Mouse (Mus musculus) intestine, embryonic 15.5 days (tissue): ENCODE measurements around the gene Ptgis. TPM values are rescaled to one million over a fixed set of nuclear protein-coding genes. Genes with fewer than 3 reads are reported as not detected.
A peak's percentile ranks its signal among the peaks of the same experiment; 100 is the strongest.

Source experiments
- ATAC-seq: fragments of 200-750 bp; cut with Nextera tagmentation; 2 replicates; pipeline ENCODE4 v1.8.0; 2017; ENCODE audit warnings: moderate TSS enrichment, moderate library complexity
- H3K27ac ChIP-seq: fragments of 300-500 bp; sonication (generic); 2 replicates; pipeline ENCODE4 v1.5.1; 2015; ENCODE audit warnings: mild to moderate bottlenecking, inconsistent platforms
- H3K27me3 ChIP-seq: fragments of 300-500 bp; sonication (generic); replicated peaks from 2 replicates; pipeline ENCODE4 v1.6.1; 2015; ENCODE audit warnings: inconsistent platforms
- H3K36me3 ChIP-seq: fragments of 300-500 bp; sonication (generic); 2 replicates; pipeline ENCODE4 v1.6.1; 2015; ENCODE audit warnings: inconsistent platforms
- H3K4me1 ChIP-seq: fragments of 300-500 bp; sonication (generic); replicated peaks from 2 replicates; pipeline ENCODE4 v1.6.1; 2015; ENCODE audit warnings: inconsistent platforms
- H3K4me2 ChIP-seq: fragments of 300-500 bp; sonication (generic); replicated peaks from 2 replicates; pipeline ENCODE4 v1.6.1; 2015; ENCODE audit warnings: mild to moderate bottlenecking, inconsistent platforms
- H3K4me3 ChIP-seq: fragments of 300-500 bp; sonication (generic); replicated peaks from 2 replicates; pipeline ENCODE4 v1.5.1; 2015; ENCODE audit warnings: inconsistent platforms
- H3K9ac ChIP-seq: fragments of 300-500 bp; sonication (generic); 2 replicates; pipeline ENCODE4 v1.6.1; 2015; ENCODE audit warnings: inconsistent platforms
- H3K9me3 ChIP-seq: fragments of 300-500 bp; sonication (generic); 2 replicates; pipeline ENCODE4 v1.6.1; 2016; ENCODE audit warnings: inconsistent platforms
- WGBS: fragments of 180-500 bp; shearing (Covaris S2); methylation state at CpG from one replicate; pipeline ENCODE4 v1.1.7; 2015; 5-methylcytosine and 5-hydroxymethylcytosine counted together
- polyA plus RNA-seq: library from polyadenylated mRNA; unstranded; fragments of >200 nt; fragmentation: Nextera tagmentation; extraction: Ambion mirVana; gene quantifications from 2 replicates; pipeline ENCODE4 v1.2.1, GENCODE M21; 2015

Ptgis gene
- polyA plus RNA-seq, 1 experiment from 2014 or later: 13.4 TPM

DNA sequence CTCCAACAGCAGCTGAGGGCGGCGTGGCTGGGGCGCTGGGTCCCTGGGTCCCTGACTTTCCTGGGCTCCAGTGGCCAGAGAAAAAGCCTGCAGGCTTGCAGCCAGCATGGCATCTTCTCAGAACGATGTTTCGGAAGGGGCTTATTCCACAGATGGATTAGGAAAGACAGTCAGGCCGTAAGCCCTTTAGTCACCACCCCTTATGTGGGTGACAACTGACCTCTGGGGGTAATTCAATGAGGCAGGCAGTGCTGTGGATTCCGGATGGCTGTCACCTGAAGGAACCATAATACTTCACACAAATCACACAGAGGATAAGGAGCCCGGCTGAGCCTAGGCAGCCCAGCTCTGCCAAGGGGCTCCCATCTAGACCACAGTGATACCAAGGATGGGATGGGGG, 59.3 kb downstream of the Ptgis start:
- no peak overlapping the region for H3K4me3 ChIP-seq
- H3K36me3 ChIP-seq: no peaks in the 10 kb centered on the region
- WGBS: 77% methylated on average over 8 of the region's 8 CpGs
- H3K9ac ChIP-seq: no peak overlapping the region
- no peak overlapping the region for H3K27ac ChIP-seq
- H3K9me3 ChIP-seq: no peaks in the 10 kb centered on the region
- no peaks in the 10 kb centered on the region for H3K4me1 ChIP-seq
- H3K4me2 ChIP-seq: no peak overlapping the region
- no peaks in the 10 kb centered on the region for H3K27me3 ChIP-seq
- ATAC-seq: no peak

DNA sequence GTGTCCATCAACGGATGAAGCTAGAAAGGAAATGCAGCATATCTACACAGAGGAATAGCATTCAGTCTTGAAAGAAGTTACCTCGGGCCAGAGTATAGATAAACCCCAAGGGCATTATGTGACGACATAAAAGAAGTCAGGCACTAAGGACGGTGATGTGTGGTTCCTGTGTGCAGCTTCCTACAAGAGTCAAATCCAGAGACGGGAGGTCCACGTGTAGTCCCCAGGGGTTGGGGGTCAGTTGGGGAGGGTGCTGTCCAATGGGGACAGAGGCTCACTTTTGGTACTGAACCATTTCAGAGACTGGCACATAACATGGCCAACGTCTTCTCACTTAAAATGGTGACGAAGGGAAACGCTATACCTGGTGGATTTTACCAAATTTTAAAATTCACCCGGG, 61.1 kb downstream of the Ptgis start:
- H3K4me3 ChIP-seq: no peak overlapping the region
- WGBS: 86% methylated on average over 10 of the region's 10 CpGs
- no peaks in the 10 kb centered on the region for H3K36me3 ChIP-seq
- no peaks in the 10 kb centered on the region for H3K4me1 ChIP-seq
- no peak overlapping the region for H3K27ac ChIP-seq
- H3K9ac ChIP-seq: no peak overlapping the region
- no peaks in the 10 kb centered on the region for H3K9me3 ChIP-seq
- no peak for ATAC-seq
- no peaks in the 10 kb centered on the region for H3K27me3 ChIP-seq
- no peak overlapping the region for H3K4me2 ChIP-seq

DNA sequence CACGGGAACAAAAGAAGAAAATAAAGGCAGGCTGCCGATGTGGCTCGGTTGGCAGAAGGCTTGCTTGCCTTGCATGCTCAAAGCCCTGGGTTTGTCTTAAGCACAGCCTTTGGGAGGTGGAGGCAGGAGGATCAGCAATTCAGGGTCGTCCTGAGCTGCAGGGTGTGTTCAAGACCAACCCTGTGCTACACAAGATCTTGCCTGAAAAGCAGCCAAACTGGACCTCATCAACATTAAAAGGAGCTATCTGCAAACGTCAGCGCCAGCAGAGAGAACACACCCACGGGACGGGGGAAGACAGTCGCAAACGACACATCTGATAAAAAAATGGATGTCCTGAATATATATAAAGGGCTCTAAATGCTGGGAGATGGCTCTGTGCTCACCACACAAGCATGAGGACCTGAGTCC, 63.2 kb downstream of the Ptgis start:
- Histone ChIP-seq H3K4me2 (no peak overlapping the region), H3K4me1 (no peaks in the 10 kb centered on the region), H3K27ac (no peak overlapping the region), H3K9ac (no peak overlapping the region), H3K36me3 (no peaks in the 10 kb centered on the region), H3K4me3 (no peak overlapping the region), H3K27me3 (no peaks in the 10 kb centered on the region), H3K9me3 (no peaks in the 10 kb centered on the region)
- 58% methylated on average over 10 of the region's 10 CpGs for WGBS
- no peak for ATAC-seq

DNA sequence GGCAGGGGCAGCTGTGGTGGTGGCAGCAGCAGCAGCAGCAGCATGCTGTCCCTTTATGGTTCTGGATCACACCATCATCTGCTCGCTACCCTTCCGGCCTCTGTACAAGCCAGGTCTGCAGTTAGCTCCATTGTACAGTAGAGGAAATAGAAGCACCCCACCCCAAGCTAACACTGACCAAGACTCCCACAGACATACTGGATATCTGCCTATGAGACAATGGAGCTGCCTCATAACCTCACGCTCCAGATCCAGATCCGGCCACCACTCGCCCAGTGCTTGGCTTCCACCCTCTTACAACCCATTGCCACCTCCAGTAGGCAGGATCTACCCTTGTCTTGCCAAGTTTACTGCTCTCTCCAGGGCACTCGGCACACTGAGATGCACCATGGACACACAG, 65.1 kb downstream of the Ptgis start:
- Histone ChIP-seq H3K27ac (no peak overlapping the region), H3K9me3 (no peaks in the 10 kb centered on the region)

DNA sequence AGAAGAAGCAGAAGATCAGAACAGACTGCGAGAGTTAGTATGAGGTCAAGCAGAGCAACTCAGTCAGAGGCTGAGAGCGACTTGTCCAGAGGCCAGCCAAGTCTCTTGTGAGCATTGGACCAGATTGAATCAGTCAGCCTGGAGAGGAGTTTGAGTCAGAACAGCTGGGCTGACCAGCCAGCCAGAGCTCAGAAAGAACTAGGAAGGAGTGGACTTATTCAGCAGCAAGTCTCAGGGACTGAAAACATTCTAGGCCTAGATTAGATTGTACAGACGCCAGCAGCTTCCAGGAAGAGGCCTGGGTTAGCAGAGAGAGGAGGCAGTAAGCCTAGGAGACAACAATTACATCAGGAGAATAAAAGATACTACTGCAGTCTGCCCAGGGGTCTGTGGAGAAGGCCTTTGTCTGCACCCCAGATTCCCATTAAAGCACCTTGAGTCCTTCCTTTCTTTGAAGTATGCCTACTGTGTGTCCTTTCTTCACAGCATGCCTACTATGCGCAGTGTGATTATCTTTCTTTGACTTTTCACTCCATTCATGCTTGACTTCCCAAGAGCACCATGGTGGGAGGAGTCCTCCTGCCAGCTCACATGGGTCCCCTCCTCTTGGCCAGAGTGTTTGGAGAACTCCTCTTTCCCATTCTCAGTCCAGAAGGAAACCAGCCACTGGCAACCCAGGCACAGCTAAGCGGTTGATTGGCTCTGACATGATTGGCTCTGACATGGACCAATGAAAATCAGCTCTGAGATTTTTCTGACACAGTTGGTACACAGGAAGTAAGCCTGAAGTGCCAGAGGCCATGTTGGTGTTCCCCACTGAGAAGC, 67.1 kb downstream of the Ptgis start:
- Histone ChIP-seq H3K4me2 (no peak overlapping the region), H3K9ac (no peak overlapping the region), H3K9me3 (no peaks in the 10 kb centered on the region), H3K27ac (peak overlapping the region; percentile 70), H3K36me3 (no peaks in the 10 kb centered on the region), H3K27me3 (no peaks in the 10 kb centered on the region), H3K4me3 (no peak overlapping the region), H3K4me1 (peaks cover 4% of the 10 kb centered on the region)
- peak; percentile 67; the same call in 1 of the 2 replicates for ATAC-seq
- WGBS: 66% methylated on average over 5 of the region's 5 CpGs

More for the DNA sequence above, 65.1 kb downstream of the Ptgis start:
- Histone ChIP-seq H3K4me2 (no peak overlapping the region), H3K4me1 (no peaks in the 10 kb centered on the region), H3K4me3 (no peak overlapping the region), H3K36me3 (no peaks in the 10 kb centered on the region), H3K9ac (no peak overlapping the region), H3K27me3 (no peaks in the 10 kb centered on the region)
- 85% methylated on average over 6 of the region's 6 CpGs for WGBS
- ATAC-seq: no peak

DNA sequence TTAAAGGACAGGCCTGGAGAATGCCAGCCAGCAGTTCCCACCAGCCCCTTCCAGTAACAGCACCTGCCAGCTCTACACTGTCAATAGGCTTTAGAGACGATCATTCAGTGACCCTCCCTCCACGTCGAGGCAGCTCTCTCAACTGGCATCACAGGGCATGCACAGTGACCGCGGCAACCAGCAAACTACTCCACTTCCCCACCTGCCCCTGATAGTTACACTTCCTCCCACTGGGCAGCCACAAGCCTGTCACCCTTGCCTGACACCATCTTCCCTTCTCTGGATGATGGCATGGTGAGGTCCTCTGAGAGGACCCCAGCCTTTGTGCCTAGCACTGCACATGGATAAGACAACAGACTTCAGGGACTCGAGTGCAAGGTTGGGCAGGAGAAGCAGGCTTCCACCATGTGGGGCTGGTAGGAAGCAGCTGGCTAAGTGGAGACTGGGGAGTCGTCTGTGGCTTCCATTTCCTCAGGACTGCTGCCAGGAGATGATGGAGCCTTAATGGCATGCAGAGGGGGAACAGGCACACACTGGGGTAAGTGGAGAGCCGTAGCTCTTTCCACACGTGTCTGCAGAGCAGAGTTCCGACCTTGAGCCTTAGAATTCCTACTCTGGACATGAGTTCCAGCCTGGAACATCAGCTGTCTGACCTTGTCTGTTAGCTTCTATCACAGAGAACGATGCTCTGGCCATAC, 72.7 kb downstream of the Ptgis start:
- H3K4me3 ChIP-seq: no peak overlapping the region
- peaks cover 26% of the 10 kb centered on the region for H3K4me1 ChIP-seq
- ATAC-seq: peak; percentile 61
- no peak overlapping the region for H3K27ac ChIP-seq
- H3K9ac ChIP-seq: no peak overlapping the region
- no peaks in the 10 kb centered on the region for H3K9me3 ChIP-seq
- no peak overlapping the region for H3K4me2 ChIP-seq
- no peaks in the 10 kb centered on the region for H3K36me3 ChIP-seq
- H3K27me3 ChIP-seq: no peaks in the 10 kb centered on the region
- 43% methylated on average over 11 of the region's 11 CpGs for WGBS

DNA sequence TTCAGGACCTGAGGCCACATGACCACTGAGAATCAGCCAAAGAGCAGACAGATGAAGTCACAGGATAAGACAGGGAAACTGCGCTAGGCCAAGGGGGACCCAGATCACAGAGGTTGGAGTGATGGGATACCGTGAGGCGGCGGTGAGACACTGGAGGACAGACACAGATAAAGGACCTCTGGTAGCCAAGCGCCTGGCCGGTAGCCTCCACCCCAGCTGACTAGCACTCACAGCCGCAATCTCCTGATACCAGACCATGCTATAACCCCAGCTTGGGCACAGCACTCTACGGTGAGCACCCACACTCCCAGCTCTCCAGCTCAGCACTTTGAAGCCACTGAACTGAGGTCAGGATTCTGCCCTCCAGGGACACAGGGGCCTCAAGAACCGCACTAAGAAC, 76.8 kb downstream of the Ptgis start:
- Histone ChIP-seq H3K27ac (no peak overlapping the region), H3K36me3 (no peaks in the 10 kb centered on the region), H3K4me3 (no peak overlapping the region), H3K9me3 (no peaks in the 10 kb centered on the region), H3K4me2 (no peak overlapping the region), H3K9ac (no peak overlapping the region), H3K4me1 (peaks cover 28% of the 10 kb centered on the region), H3K27me3 (no peaks in the 10 kb centered on the region)
- WGBS: 59% methylated on average over 9 of the region's 9 CpGs
- no peak for ATAC-seq

DNA sequence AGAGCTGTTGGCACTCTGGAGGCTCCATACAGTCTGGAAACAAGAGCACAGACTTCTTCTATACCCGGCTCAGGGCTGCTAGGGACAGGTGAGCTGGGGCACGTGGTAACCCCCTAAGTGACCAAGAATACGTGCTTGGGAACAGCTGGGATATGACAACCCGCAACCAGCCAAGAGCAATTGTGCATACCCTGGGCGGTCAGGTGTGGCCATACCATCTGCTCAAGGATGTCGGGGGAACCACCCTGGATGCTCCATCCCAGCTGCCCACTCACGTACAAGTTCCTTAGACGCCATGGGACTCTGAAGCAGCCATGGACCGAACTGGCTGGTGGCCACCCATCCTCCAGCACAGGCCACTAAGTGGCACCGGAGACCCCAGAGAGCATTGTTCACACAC, 77.3 kb downstream of the Ptgis start:
- 96% methylated on average over 10 of the region's 10 CpGs for WGBS
- no peak overlapping the region for H3K4me3 ChIP-seq
- H3K4me1 ChIP-seq: peaks cover 23% of the 10 kb centered on the region
- H3K9ac ChIP-seq: no peak overlapping the region
- no peaks in the 10 kb centered on the region for H3K27me3 ChIP-seq
- H3K27ac ChIP-seq: no peak overlapping the region
- no peak for ATAC-seq
- no peak overlapping the region for H3K4me2 ChIP-seq
- no peaks in the 10 kb centered on the region for H3K9me3 ChIP-seq
- H3K36me3 ChIP-seq: no peaks in the 10 kb centered on the region

DNA sequence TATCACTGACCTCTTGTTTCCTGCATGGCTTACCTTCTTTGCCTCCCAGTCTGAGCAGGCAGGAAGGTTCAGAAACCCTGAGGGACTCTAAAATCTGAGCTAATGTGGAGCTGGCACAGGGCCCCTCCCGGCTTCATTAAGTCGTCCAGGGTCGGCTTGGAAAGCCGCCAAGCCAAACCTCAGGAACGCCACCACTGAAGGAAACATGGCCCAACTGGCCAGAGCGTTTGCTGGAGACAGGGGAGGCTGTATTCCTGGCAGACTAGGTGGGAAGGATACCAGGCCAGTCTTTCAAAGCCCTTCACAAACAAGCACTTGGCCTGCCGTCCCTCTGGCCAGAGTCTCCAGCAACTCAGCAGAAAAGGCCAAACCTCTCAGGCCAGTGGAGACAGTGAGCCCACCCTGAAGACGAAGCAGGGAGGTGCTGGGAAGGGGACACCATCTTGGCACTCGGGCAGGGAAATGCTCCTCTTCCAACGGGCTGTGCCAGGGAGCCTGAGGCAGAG, 77.8 kb downstream of the Ptgis start:
- no peak for ATAC-seq
- Histone ChIP-seq H3K27ac (no peak overlapping the region), H3K4me3 (no peak overlapping the region), H3K36me3 (no peaks in the 10 kb centered on the region), H3K4me2 (no peak overlapping the region), H3K9me3 (no peaks in the 10 kb centered on the region), H3K4me1 (peaks cover 18% of the 10 kb centered on the region), H3K9ac (no peak overlapping the region), H3K27me3 (no peaks in the 10 kb centered on the region)
- WGBS: 66% methylated on average over 10 of the region's 10 CpGs

DNA sequence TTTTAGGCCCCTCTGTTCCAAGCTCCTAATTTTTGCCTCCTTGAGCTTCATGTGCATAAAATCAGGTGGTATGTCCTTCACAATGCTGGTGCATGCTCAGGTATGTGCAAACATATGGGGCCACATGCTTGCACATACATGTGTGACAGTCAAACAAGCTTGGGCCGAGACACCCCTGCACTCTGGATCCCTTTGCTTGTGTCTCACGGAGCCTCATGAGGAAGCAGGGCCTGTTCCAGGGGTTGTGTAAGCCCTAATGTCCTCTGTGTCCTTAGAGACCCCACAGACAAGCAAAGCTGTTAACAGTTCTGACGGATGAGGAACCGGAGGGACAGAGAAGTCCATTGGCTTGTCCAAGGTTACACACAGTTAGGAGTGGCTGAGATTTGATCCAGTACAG, 80.7 kb downstream of the Ptgis start:
- Histone ChIP-seq H3K4me2 (no peak overlapping the region), H3K27ac (no peak overlapping the region), H3K27me3 (no peaks in the 10 kb centered on the region), H3K36me3 (no peaks in the 10 kb centered on the region), H3K9me3 (no peaks in the 10 kb centered on the region), H3K9ac (no peak overlapping the region), H3K4me1 (peaks cover 13% of the 10 kb centered on the region), H3K4me3 (no peak overlapping the region)
- WGBS: 89% methylated on average over 4 of the region's 4 CpGs
- no peak for ATAC-seq

DNA sequence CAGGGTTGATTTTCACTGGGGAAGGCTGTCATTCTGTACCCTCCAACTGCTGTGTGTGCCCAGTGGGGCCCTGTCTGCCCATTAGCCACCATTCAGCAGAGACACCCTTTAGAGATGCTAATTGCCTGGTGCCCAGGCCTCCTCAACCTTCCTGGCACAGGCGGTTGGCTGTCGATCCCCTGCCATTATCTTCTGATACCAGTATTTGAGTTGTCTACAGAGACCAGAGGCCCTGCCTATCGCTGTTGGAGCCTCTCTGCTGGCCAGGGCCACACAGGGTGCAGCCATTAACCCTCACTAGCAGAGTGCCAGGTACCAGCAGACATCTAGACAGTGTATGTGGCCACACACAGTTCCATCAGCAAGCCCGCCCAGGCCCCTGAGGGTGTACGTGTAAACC, 81.6 kb downstream of the Ptgis start:
- 76% methylated on average over 5 of the region's 5 CpGs for WGBS
- ATAC-seq: no peak

DNA sequence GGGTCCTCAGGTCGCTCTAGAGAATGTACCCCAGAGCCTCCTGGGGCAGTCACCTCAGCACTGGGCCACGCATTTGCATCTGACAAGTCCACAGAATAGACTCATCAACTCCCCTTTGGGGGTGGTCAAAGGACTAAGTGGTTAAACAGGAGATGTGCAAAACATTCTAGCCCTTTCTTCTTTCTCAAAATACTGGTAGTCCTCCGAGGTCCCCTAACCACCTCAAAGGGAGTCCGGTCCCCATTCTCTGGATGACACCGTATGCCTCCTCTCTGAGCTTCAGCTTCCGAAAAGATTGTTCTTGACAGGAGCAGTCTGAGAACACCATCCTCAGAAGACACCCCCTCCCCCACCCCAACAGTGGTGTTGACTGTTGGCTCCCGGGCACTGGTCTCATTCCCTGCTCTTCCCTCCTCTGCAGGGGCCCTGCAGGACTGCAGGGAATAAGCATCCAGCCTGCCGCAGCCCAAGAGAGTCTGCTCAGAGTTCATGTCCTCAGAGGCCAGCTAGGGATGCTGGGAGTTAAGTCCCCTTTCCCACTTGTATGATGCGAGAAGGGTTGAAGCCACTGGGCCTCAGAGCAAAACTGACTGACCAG, 84.2 kb downstream of the Ptgis start:
- ATAC-seq: no peak; the same call in 1 of the 2 replicates
- Histone ChIP-seq H3K9me3 (no peaks in the 10 kb centered on the region), H3K36me3 (no peaks in the 10 kb centered on the region), H3K27ac (peak overlapping the region; percentile 55), H3K4me1 (peaks cover 5% of the 10 kb centered on the region; the same call in 1 of the 2 replicates), H3K9ac (no peak overlapping the region), H3K4me2 (no peak overlapping the region), H3K27me3 (no peaks in the 10 kb centered on the region), H3K4me3 (no peak overlapping the region)
- WGBS: 45% methylated on average over 9 of the region's 9 CpGs

More for the DNA sequence above, 81.6 kb downstream of the Ptgis start:
- no peak overlapping the region for H3K4me2 ChIP-seq
- peaks cover 8% of the 10 kb centered on the region; the same call in 1 of the 2 replicates for H3K4me1 ChIP-seq
- no peaks in the 10 kb centered on the region for H3K9me3 ChIP-seq
- H3K4me3 ChIP-seq: no peak overlapping the region
- H3K9ac ChIP-seq: no peak overlapping the region
- H3K36me3 ChIP-seq: no peaks in the 10 kb centered on the region
- no peaks in the 10 kb centered on the region for H3K27me3 ChIP-seq
- H3K27ac ChIP-seq: no peak overlapping the region
